Mouse (Mus musculus): Measurements from ENCODE around the gene 1700008O03Rik. TPM values are rescaled to one million over a fixed set of nuclear protein-coding genes. Genes with fewer than 3 reads are reported as not detected.
A peak's percentile ranks its signal among the peaks of the same experiment; 100 is the strongest.

1700008O03Rik gene
- total RNA-seq, 2 experiments from 2014 or later, result 1.8 TPM; not detected in 1

- ATAC-seq (replicated peaks; ENCODE audit: poor library complexity, severe bottlenecking), result peak; percentile 11; the same call in 1 of the 2 replicates
Observed at GRCm38 (mm10) chr7:44310878-44311712, 74.5 kb downstream of the 1700008O03Rik start.

- 0 out of 2 replicates have a peak, but pooled peaks have one; percentile 3 for ATAC-seq (replicated peaks; ENCODE audit: poor library complexity, severe bottlenecking)
Observed at GRCm38 (mm10) chr7:44310285-44310877, 75.2 kb downstream of the 1700008O03Rik start.

Other genes with a start within 250 kb of the 1700008O03Rik start
- gene Klk1b16, start 249.1 kb downstream of the 1700008O03Rik start, total RNA-seq (2014; fragmentation: Nextera tagmentation), result not detected in 2 replicates
- gene Klk1b16, start 249.1 kb downstream of the 1700008O03Rik start, total RNA-seq (2017), result not detected in 2 replicates
- gene Klk1b24, start 197.6 kb downstream of the 1700008O03Rik start, total RNA-seq (2014; fragmentation: Nextera tagmentation), result not detected in 2 replicates
- gene Klk1b24, start 197.6 kb downstream of the 1700008O03Rik start, total RNA-seq (2017), result not detected in 2 replicates
- not detected in 2 replicates for gene Klk1b3, start 187.6 kb downstream of the 1700008O03Rik start, total RNA-seq (2014; fragmentation: Nextera tagmentation)
- gene Klk1b3, start 187.6 kb downstream of the 1700008O03Rik start, total RNA-seq (2017), result not detected in 2 replicates
- not detected in 2 replicates for gene Klk1b4, start 178.4 kb downstream of the 1700008O03Rik start, total RNA-seq (2014; fragmentation: Nextera tagmentation)
- gene Klk1b4, start 178.4 kb downstream of the 1700008O03Rik start, total RNA-seq (2017), result not detected in 2 replicates
- gene Klk1b5, start 169.9 kb downstream of the 1700008O03Rik start, total RNA-seq (2014; fragmentation: Nextera tagmentation), result not detected in 2 replicates
- not detected in 2 replicates for gene Klk1b5, start 169.9 kb downstream of the 1700008O03Rik start, total RNA-seq (2017)
- gene Klk1, start 160.5 kb downstream of the 1700008O03Rik start, total RNA-seq (2014; fragmentation: Nextera tagmentation), result not detected in 2 replicates
- not detected in 2 replicates for gene Klk1, start 160.5 kb downstream of the 1700008O03Rik start, total RNA-seq (2017)
- not detected in 2 replicates for gene Gm36864, start 149.6 kb downstream of the 1700008O03Rik start, total RNA-seq (2014; fragmentation: Nextera tagmentation)
- not detected in 2 replicates for gene Gm36864, start 149.6 kb downstream of the 1700008O03Rik start, total RNA-seq (2017)
- gene 1700028J19Rik, start 139.1 kb downstream of the 1700008O03Rik start, total RNA-seq (2014; fragmentation: Nextera tagmentation), result 1.2 TPM in 1 of 2 replicates, not detected in the other
- gene 1700028J19Rik, start 139.1 kb downstream of the 1700008O03Rik start, total RNA-seq (2017), result 0.67 TPM in 1 of 2 replicates, not detected in the other
- 95.5 and 132 TPM in 2 replicates for gene 2410002F23Rik, start 139.1 kb downstream of the 1700008O03Rik start, total RNA-seq (2014; fragmentation: Nextera tagmentation)
- gene 2410002F23Rik, start 139.1 kb downstream of the 1700008O03Rik start, total RNA-seq (2017), result 63.5 and 86.2 TPM in 2 replicates
- not detected in 2 replicates for gene Acp4, start 128.4 kb downstream of the 1700008O03Rik start, total RNA-seq (2014; fragmentation: Nextera tagmentation)
- gene Acp4, start 128.4 kb downstream of the 1700008O03Rik start, total RNA-seq (2017), result 0.26 TPM in 1 of 2 replicates, not detected in the other
- gene Gm15517, start 124.4 kb downstream of the 1700008O03Rik start, total RNA-seq (2014; fragmentation: Nextera tagmentation), result not detected in 2 replicates
- gene Gm15517, start 124.4 kb downstream of the 1700008O03Rik start, total RNA-seq (2017), result not detected in 2 replicates
- 2.5 and 3.7 TPM in 2 replicates for gene Clec11a, start 78.9 kb downstream of the 1700008O03Rik start, total RNA-seq (2014; fragmentation: Nextera tagmentation)
- 4.4 and 4.8 TPM in 2 replicates for gene Clec11a, start 78.9 kb downstream of the 1700008O03Rik start, total RNA-seq (2017)
- not detected in 2 replicates for gene Shank1, start 75.6 kb downstream of the 1700008O03Rik start, total RNA-seq (2014; fragmentation: Nextera tagmentation)
- not detected in 2 replicates for gene Shank1, start 75.6 kb downstream of the 1700008O03Rik start, total RNA-seq (2017)
- 1.1 TPM in 1 of 2 replicates, not detected in the other for gene Syt3, start 1.7 kb downstream of the 1700008O03Rik start, total RNA-seq (2014; fragmentation: Nextera tagmentation)
- 0.15 TPM in 1 of 2 replicates, not detected in the other for gene Syt3, start 1.7 kb downstream of the 1700008O03Rik start, total RNA-seq (2017)
- gene Lrrc4b, start 43.2 kb upstream of the 1700008O03Rik start, total RNA-seq (2014; fragmentation: Nextera tagmentation), result not detected in 2 replicates
- not detected in 2 replicates for gene Lrrc4b, start 43.2 kb upstream of the 1700008O03Rik start, total RNA-seq (2017)
- gene Aspdh, start 79.6 kb upstream of the 1700008O03Rik start, total RNA-seq (2014; fragmentation: Nextera tagmentation), result not detected in 2 replicates
- gene Aspdh, start 79.6 kb upstream of the 1700008O03Rik start, total RNA-seq (2017), result not detected in 2 replicates
- 26.4 and 62.3 TPM in 2 replicates for gene Josd2, start 82.2 kb upstream of the 1700008O03Rik start, total RNA-seq (2014; fragmentation: Nextera tagmentation)
- 15.9 and 31.2 TPM in 2 replicates for gene Josd2, start 82.2 kb upstream of the 1700008O03Rik start, total RNA-seq (2017)
- 63.1 and 126 TPM in 2 replicates for gene Emc10, start 110.7 kb upstream of the 1700008O03Rik start, total RNA-seq (2014; fragmentation: Nextera tagmentation)
- gene Emc10, start 110.7 kb upstream of the 1700008O03Rik start, total RNA-seq (2017), result 33.7 and 42.0 TPM in 2 replicates
- gene Fam71e1, start 110.8 kb upstream of the 1700008O03Rik start, total RNA-seq (2014; fragmentation: Nextera tagmentation), result 12.3 TPM in 1 of 2 replicates, not detected in the other
- 0.67 and 3.0 TPM in 2 replicates for gene Fam71e1, start 110.8 kb upstream of the 1700008O03Rik start, total RNA-seq (2017)
- not detected in 2 replicates for gene Mybpc2, start 138.8 kb upstream of the 1700008O03Rik start, total RNA-seq (2014; fragmentation: Nextera tagmentation)
- gene Mybpc2, start 138.8 kb upstream of the 1700008O03Rik start, total RNA-seq (2017), result not detected in 2 replicates
- gene Spib, start 146.3 kb upstream of the 1700008O03Rik start, total RNA-seq (2014; fragmentation: Nextera tagmentation), result 0.38 TPM in 1 of 2 replicates, not detected in the other
- gene Spib, start 146.3 kb upstream of the 1700008O03Rik start, total RNA-seq (2017), result not detected in 2 replicates
- gene Pold1, start 163.0 kb upstream of the 1700008O03Rik start, total RNA-seq (2014; fragmentation: Nextera tagmentation), result 102 and 131 TPM in 2 replicates
- gene Pold1, start 163.0 kb upstream of the 1700008O03Rik start, total RNA-seq (2017), result 63.4 and 70.2 TPM in 2 replicates
- 56.8 and 63.3 TPM in 2 replicates for gene Nr1h2, start 168.1 kb upstream of the 1700008O03Rik start, total RNA-seq (2014; fragmentation: Nextera tagmentation)
- gene Nr1h2, start 168.1 kb upstream of the 1700008O03Rik start, total RNA-seq (2017), result 21.5 and 34.6 TPM in 2 replicates
- 258 and 328 TPM in 2 replicates for gene Napsa, start 186.6 kb upstream of the 1700008O03Rik start, total RNA-seq (2014; fragmentation: Nextera tagmentation)
- gene Napsa, start 186.6 kb upstream of the 1700008O03Rik start, total RNA-seq (2017), result 107 and 112 TPM in 2 replicates
- gene Kcnc3, start 204.8 kb upstream of the 1700008O03Rik start, total RNA-seq (2014; fragmentation: Nextera tagmentation), result 0.36 and 0.92 TPM in 2 replicates
- gene Kcnc3, start 204.8 kb upstream of the 1700008O03Rik start, total RNA-seq (2017), result 0.05 TPM in 1 of 2 replicates, not detected in the other

All from granulocyte monocyte progenitor cell, adult 5-6 weeks (primary cell).